Mouse (Mus musculus): ENCODE results near the gene Mpped2.

GRCm38 (mm10) chr2:106866303-106866702 lies 173.2 kb downstream of the Mpped2 start:
- TF ChIP-seq POLR2A (IDR thresholded peaks at IDR 0.05; ENCODE audit: extremely low read depth, insufficient read depth, low read length) (no peak), CTCF (IDR thresholded peaks at IDR 0.05; ENCODE audit: low read depth, low read length) (no peak)

Measured in liver, adult 2 months (tissue).